Mouse (Mus musculus) ES-Bruce4 (cell line): ENCODE measurements around the gene Wdr45b.

Experiments used
- CTCF ChIP-seq: IDR thresholded peaks from one replicate; pipeline ENCODE4 v1.8.1; 2011; ENCODE audit warnings: low read depth, low read length
- POLR2A ChIP-seq: IDR thresholded peaks from one replicate; pipeline ENCODE4 v1.8.1; 2011; ENCODE audit warnings: low read length; ENCODE audit not compliant: insufficient read depth

- TF ChIP-seq CTCF (no peak), POLR2A (no peak)
Measured at GRCm38 (mm10) chr11:121305371-121305770, 48.9 kb downstream of the Wdr45b start.
